Mouse (Mus musculus) lung, postnatal 10 days (tissue): ENCODE measurements at regions not wholly inside any gene's neighbourhood (a gene's known extent, or its start where the extent isn't known, plus 50 kb on each side); places are given as distances from the start of the nearest gene placed in this dataset.

Experiments used
- DNase-seq: peaks from one replicate; pipeline ENCODE4 v3.0.0; 2021

DNA sequence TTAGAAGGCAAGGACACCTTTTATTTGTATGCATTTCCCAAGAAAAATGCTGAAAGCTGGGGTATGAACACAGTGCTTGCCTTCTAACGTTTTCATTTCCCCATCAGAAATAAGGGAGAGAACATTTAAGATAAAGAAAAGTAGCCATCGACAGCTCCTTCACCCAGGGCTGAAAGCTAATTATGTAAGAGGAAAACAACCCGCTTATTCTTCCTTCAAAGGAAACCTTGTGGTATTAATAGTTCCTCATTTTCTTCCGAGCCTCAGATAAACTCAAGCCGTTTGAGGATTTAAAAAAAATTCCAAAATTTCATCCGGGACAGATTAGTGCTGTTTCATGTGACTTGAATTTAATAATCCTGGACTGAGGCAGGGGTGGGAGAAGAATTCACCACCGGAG, 512.2 kb upstream of the Gm10131 start:
- DNase-seq = no peak

DNA sequence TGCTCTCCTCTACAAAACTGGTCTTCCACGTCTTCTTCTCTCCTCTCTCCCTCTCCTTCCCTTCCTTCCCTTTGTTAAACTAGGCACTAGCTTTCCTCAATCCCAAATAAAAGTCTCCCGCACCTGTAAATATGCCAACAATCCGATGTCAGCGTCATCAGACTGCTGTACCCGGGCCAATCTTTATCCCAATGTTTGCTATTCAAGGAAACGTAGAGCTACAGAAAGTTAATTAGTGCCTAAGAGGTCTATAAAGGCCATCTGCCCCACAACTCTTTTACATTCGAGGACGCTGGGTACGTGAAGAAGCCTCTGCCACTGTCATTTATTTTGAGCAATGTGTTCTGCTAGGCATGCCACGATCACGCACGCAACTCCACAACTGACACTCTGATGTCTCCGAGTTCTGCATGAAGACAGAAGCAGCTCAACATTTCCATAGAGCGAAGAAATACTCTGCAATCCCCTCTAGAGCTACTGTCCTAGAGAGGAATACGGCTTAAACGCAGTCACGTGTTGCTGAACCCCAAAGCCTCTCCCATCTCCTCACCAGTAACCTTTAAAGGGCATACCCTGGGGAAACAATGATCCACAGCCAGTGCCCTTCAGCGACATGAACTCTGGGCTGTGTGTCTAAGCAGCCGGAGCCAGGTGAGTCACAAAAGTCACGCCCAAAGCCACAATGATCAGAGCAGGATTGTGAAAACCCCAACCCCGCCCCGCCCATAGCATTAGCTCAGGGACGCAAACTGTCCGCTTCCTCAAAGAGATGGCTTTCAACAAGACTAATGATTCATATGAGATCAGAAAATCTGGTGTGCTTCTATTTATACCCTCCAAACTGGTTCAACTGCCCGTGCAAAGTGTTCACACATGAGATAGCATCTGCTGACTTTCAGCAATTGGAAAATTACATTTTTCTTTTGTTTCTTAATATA, 510.9 kb upstream of the Gm10131 start:
- no peak for DNase-seq

DNA sequence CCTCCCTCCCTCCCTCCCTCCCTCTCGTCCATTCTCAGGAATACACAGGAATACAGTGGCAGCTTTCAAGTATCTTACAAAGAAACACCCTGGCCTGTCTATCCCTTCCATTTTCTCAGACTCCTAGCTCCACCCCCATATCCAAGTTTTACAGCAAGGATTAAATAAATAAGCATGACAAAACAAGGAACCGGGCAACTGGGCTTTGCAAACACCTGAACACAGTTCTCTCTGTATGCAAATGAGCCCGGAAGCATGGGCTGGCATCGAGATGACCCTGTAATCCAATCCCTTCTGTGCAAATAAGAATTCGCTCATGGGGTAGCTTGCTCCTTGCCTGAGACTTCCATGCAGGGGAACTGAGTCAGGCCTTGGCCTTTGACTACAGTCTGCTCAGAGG, 506.5 kb upstream of the Gm10131 start:
- DNase-seq = no peak

DNA sequence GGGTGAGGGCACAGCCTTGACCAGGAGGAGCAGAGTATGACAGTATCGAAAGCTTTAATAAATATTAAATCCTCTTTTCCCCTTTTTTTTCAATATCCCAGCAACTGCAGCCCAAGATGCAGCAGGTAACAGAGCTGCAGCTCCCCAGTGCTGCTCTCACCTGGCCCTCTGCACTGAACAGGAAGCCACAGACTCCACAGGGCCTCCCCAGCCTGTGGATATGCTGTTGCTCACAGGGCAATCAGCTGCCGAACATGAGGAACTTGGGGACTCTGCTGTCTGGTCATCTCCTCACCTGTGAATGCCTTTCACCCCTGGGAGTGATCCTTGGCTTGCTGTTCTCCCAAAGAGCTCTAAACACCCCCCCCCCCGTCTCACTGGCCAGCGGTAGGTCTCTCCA, 503.4 kb upstream of the Gm10131 start:
- no peak for DNase-seq

DNA sequence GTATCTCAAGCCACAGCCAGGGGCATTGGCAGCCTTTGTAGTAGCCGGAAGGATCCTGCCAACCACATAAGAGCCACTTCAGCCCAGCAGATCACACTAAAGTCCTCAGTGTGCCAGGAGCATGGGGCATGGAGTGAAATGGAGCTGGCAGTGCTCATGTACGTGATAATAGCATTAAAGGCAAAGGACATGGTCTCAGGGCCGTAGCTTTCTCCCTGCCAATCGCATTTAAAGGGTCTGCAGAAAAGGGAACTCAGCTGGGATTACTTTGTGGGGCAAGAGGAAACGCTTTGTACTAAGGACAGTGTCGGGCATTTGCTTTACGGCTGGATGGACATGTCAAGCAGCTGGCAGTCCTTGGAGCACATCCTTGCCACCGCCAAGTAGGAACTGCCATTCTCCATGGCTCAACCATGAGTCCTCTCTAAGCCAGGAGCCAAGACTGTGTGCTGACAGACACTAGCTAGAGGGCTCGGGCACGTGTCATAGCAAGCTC, 502.5 kb upstream of the Gm10131 start:
- DNase-seq = peak; percentile 21

DNA sequence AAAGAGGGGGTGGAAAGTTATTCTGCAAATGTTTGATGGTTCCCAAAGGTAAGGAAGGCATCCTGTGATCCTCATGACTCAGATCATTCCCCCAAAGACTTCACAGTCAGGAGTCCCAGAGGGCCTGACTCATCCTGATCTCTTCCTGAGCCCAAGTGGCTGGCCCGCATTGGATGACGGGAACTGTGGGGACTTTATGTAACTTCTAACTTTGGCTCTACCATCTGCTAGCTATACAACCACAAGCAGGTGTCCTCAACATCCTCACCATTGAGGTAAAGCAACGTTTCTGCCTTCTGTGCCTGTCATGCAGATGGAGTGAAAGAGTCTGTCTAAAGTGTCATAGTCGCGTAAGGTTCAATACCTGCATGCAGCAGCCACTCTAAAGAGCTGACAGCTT, 501.6 kb upstream of the Gm10131 start:
- DNase-seq = no peak

DNA sequence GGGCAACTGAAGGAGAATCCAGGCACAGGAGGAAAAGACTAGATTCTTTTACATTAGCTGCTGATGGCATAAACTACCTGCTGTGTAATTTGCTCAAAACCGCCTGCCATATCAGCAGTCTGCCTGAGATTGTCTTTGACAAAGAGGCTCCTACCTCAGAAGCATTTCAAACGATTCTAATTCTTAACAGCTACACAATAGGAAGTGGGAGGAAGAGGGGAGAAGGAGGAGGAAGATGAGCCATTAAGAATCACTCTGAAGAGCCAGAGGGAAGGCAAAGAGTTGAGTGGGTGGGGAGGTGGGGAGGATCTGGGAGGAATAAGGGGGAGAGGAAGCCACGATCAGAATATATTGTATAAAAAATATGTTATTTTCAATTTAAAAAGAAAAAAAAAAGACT, 500.9 kb upstream of the Gm10131 start:
- no peak for DNase-seq

DNA sequence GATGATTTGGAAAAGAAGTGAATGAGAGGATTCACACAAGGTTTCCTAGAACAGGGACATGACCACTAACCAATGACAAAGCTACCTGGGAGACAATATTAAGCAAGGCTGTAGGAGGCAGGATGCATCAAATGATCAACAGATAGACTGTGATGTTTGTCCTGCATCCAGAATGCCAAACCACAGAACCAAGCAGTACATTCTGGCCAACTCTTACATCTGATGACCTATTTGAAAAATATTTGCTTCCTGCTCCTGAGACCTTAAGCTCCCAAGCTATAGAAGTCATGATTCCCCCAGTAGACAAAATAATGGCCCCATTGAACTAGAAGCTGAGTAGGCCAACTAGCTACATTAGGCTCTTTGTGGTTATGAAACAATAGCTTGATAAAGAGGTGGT, 498.6 kb upstream of the Gm10131 start:
- no peak for DNase-seq

DNA sequence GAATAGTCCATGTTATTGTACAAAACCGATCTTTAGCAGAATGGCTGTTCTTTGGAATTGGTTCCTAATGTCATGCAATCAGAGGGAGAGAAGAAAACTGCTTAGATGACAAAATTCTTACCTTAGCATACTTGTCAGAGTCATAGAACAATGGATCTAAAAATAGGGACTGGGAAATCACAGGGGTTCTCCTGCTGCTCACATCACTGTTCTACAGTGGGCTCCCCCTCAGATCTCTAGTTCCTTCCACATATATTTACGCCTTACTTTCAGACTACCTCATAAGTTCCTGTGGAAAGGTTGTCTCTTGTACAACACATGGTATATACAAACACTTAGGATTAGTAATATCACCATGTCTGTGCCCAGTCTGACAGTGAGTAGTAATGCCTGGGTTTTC, 495.9 kb upstream of the Gm10131 start:
- DNase-seq = no peak

DNA sequence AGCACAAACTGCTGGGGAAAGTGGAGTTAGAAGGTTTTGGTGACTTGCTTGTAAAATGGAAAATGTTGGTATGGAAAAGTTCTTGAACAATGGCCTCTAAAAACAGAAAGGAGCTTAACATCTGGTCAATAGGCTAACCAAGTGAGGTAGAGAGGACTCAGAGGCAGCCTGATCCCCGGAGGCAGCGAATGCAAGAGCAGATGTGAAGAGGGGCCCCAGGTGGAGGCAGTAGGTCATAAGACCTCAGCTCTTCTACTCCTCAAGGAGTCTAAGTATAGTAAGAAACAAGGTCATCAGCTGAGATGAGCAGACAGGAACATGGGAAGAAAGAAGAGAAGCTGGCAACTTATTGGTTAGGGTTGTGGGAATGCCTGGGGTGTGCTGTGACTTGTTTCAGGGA, 493.5 kb upstream of the Gm10131 start:
- no peak for DNase-seq

DNA sequence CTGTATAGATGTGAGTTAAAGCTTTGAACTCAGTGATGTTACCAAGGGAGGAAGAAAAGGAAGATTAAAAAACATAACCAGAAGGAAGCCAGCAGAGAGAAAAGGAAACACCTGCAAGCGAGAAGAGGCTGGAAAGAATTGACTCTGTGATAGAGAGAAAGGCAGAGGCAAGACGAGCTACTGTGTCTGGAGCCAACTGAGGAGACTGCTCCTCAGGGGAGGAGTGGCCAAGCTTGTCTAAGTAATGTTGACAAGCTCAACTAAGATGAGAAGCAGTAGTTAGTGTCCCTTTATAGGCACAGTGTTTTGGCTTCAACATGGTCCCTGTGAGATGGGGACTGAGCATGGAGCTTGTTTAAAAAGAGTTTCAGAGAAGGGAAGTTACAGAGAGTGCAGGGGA, 493.0 kb upstream of the Gm10131 start:
- no peak for DNase-seq

DNA sequence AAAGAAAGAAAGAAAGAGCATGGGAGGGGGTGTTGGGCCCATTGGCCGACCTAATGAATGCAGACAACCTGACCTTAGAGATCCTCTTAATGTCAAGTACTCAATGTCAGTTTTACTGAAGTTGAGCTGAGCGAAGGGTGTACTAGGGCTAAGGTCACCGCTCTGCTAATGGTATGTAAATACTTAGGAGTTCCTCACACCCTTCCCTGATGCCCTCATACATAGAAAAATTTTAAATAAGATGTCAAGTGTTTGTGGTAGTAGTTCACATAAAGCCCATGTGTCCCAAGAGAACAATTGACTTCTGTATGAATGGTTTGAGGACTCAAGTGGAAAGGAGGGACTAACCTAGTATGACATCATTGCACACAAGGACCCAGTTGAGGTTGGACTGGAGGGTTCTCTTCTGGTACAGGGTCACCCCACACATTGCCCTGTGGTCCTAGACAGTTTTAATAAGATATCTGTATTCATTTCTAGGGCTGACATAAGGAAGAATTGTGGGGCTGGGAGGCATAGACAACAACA, 490.0 kb upstream of the Gm10131 start:
- DNase-seq = no peak

DNA sequence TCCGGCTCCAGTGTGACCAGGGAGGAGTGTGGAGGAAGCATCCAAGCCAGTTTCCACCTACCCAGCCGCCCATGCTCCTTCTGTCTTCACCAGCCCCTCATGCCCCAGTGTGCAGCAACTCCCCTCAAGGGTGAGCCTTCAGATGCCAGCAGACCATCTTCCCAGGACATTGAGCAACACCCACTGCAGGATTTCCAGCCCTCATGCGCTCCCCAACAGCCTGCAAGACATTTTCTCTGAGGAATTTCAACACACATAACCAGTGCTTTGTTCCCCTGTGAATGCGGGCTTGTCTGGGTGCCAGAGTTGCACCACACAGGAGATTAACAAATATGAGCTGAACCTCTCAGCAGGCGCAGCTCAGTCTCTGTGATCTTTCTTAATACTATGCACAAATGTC, 489.3 kb upstream of the Gm10131 start:
- peak; percentile 82 for DNase-seq

DNA sequence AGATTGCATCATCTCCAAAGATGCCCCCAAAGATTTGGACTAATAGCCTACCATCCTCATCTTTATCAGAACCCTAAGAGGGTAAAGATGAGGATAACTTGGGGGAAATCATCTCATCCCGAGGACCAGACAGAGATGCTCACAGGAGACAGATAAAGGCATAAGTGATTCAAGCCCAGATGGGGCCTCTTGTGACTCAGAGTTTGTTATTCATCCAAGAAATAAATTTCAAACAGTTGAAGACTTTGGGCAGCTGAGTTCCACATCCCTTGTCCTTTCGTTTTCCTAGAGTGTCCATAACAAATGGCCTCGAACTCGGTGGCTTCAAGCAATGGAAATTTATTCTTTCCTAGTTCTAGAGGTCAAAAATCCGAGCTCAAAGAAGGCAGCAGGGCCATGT, 485.1 kb upstream of the Gm10131 start:
- DNase-seq = no peak

DNA sequence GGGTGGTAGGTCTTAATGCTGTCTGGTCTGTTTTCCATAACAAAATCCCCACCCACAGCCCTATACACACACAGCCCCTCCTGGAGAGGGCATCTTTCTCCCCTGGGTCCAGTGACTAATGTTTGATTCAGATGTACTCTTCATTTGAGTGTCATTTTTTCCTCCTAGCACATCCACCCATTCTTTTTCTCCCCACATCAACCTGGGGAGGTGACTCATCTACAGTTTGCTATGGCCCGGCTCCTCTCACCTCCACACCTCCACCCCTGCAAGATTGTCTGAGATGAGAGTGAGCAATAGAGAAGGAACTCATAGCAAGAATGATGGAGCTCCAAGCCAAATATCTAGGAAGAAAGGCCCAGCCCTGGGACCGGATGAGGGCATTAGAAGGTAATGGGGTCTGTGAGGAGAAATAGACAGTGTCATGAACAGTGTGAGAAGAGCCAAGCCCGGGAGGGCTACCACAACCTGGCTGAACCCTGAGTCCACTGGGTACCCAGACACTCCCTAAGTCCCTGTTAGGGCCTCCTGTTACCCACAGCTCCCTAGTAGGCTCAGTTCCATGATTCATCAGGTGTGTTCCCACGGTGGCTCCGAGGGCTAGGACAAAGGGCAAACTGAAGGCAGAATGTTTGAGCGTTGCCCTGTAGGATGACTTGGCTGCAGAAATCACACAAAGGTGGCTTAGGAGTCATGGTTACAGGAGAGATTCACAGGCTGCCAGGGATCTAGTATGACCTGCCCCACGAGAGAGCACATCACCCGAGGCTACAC, 479.6 kb upstream of the Gm10131 start:
- no peak for DNase-seq

DNA sequence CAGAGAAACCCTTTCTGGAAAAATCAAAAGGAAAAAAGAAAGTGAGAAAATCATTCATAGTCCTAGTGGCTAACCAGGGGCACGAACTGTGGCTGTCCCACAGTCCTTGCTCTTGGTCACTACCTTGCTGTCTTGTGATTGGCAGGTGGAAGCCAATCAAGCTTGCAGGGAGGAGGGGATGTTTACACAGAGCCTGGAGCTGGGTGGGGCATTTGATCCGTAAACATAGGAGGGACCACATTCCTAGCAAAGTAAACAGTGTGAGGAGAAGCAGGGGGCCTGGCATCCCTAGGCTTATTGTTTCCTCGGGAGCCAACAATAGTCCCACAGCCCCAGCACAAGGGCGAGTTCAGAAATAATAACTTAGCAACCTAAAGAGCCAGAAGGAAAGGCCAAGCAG, 466.5 kb upstream of the Gm10131 start:
- peak; percentile 62 for DNase-seq

DNA sequence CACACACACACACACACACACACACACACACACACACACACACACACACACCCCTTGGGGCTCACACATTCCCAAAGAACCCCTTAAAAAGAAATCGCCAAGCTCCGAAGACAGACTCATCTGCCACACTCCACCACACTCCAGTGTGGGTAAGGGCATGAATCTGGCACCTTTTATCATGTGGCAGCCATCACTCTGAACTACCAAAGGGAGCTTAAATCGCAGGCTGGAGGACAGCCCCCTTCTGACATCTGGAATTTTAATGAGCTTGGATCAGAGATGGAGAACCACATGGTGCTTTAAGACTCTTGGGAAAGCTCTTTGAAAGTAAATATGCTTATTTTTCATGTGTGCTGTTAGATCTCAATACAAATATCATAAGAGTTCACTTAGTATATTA, 462.5 kb upstream of the Gm10131 start:
- DNase-seq = peak; percentile 18

DNA sequence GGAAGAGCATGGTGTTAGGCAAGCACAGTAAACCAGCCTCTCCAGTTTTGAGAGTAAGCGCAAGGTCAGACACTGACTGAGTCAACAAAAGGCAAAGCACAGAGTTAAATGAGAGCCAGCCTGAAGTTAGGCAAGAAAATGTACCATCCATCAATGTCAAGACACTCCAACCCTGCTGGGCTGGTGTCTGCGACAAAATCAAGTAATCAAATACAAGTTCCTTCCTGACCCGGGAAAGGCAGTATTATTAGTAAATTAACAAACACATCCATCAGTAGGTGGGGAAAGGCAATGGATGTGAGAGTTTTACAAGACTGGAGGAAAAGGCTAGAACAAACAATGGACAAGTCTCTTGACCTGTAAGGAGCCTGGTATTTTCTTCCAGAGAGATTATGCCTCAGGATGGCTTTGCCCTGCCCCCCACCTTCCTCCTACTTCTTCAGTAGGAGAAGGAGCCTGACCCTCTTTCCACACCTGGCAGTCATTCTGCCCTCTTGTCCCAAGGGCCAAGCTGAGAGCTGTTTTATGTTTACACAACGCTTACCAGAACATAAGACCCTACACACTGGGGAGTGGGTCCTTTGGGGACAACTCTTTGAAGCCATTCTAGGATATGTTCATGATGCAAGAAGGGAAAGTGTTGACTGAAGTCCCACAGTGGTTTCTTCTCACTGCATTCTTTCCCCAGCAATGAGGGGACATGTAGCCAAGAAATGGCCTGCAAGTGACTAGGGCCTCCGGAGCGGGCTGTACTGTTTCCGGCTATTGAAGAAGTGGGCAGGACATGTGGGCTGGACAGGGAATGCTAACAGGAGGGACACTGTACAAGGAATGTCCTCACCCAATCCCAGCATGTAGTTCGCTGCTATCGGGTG, 461.7 kb upstream of the Gm10131 start:
- peak; percentile 89 for DNase-seq

DNA sequence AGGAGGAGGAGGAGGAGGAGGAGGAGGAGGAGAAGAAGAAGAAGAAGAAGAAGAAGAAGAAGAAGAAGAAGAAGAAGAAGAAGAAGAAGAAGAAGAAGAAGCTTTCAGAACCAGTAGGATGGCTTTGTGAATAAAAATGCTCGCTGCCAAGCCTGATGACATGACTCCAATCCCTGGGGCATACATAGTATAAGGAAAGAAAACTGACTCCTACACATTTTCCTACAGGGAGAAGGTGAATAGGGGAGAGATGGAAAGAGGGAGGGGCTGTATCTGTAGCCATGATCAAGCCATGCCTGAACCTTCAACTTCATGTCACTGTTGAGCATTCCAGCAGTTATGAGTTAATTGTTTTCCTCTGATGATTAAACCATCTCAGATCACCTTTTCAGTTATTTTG, 460.2 kb upstream of the Gm10131 start:
- no peak for DNase-seq

DNA sequence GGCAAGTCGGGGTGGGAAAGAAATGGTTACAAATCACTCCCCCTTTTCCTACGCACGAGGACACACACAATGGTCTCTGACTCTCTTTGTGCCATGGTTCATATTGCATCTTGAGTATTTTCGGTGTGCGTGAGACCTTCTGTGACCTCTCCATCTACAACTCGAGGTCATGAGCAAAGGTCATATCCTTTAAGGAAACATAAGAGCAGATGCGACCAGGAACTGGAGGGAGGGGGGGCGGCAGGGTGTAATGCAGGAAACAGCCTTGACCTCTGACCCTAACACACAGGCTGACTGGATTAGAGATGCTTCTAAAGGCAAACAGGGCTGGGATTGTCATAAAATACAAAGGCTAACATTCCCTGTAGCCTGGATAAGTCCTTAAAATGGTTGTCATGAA, 450.7 kb upstream of the Gm10131 start:
- DNase-seq = peak; percentile 11

DNA sequence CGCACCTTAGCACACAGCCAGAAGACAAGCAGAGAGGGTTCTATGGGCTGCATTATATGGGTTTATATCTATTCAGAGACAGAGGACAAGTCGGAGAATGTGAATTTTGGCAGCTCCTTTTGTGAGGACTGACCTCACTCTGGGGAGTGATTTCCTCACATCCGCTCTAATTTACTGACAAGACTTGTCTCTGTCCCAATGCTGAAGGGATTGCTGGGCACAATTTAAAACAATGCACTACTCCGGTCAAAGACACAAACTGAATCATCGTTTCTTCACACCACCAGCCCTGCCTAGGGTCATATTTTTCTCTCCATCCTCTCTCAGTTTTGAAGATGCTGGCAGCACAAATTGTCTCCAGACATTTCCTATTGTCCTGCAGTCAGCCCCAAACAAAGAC, 438.2 kb upstream of the Gm10131 start:
- DNase-seq = no peak

DNA sequence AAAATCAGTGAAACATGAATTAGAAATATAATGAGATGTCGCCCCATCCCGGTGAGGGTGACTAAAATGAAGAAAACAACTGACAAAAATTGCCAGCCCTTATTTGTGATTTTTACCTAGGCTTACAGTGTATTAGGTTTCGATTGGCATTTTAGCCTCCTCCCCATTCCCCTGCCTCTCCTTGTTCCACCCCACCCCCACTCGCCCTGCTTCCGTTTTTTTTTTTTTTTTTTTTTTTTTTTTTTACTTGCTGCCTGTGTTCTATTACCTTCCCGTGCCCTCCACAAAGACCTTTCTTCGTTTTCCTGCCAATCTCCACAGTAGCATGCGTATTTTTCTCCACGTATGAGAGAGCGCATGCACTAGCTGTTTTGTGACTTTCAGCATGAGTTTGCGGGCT, 435.3 kb upstream of the Gm10131 start:
- no peak for DNase-seq
